Mouse (Mus musculus) liver, embryonic 14.5 days (tissue): Measurements from ENCODE around the gene Endod1.

Experiments
- CTCF ChIP-seq: IDR thresholded peaks from 2 replicates; pipeline ENCODE4 v1.5.1; 2016; ENCODE audit warnings: antibody characterized with exemption, low read depth, control low read depth
- EP300 ChIP-seq: IDR thresholded peaks from 2 replicates; pipeline ENCODE4 v1.6.1; 2016; ENCODE audit warnings: antibody characterized with exemption, low read depth

DNA sequence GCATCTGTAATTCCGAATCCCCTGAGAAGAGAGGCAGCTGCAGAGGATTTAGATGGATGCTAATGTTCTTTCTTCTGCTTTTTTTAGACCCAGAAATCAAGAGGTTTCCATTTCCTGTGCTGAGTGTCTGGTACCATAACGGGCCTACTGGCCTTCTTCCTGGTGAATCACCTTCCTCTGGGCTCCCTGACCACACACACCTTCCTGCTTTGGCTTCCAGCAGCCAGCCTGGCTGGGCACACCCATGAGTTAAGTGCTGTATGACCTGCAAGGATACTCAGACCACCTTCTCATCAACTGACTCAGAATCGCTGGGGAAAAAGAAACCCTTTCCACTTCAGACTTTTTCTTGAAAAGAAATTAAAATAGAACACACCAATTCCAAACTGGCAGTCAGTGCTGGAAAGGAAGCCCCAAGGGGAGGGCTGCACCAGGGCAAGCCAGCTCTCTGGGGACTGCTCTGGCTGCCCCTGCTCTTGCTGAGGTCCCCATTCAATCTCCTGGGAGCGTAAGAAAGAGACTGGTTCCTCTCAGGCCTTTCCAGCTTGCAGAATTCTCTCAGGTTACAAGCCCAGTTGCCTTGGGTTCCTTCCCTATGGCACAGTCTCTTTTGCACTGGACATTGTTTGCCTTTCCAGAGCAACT lies 15.7 kb downstream of the Endod1 start:
- TF ChIP-seq CTCF: no peak
- no peak for TF ChIP-seq EP300
